Mouse (Mus musculus) CH12.LX (cell line): ENCODE measurements at regions not wholly inside any gene's neighbourhood (a gene's known extent, or its start where the extent isn't known, plus 50 kb on each side); places are given as distances from the start of the nearest gene placed in this dataset.

ENCODE experiments used
- DNase-seq: peaks from one replicate; pipeline ENCODE4 v3.0.0-alpha.2; 2013; ENCODE audit errors: extremely low read depth
- H3K27ac ChIP-seq: 2 replicates; pipeline ENCODE4 v1.5.1; 2012; ENCODE audit warnings: low read depth, mild to moderate bottlenecking, control low read depth, moderate library complexity; ENCODE audit not compliant: insufficient read depth
- H3K27me3 ChIP-seq: replicated peaks from 2 replicates; pipeline ENCODE3; 2012; ENCODE audit warnings: inconsistent platforms
- H3K36me3 ChIP-seq, 2 experiments: replicated peaks in 1 of 2; 2 replicates each; pipeline versions ENCODE3 to v1.6.1; 2012; ENCODE audit warnings: inconsistent platforms in 1 of 2, low read length in 1 of 2, mild to moderate bottlenecking in 1 of 2, mixed read lengths in 1 of 2, moderate library complexity in 1 of 2; ENCODE audit not compliant: control insufficient read depth in 1 of 2, insufficient read depth in 1 of 2
- H3K4me1 ChIP-seq, 2 experiments: 2 replicates each; pipeline ENCODE4 v1.6.1; 2012; ENCODE audit warnings: inconsistent platforms in 1 of 2, moderate library complexity in 1 of 2; ENCODE audit not compliant: insufficient read depth in 2 of 2, control insufficient read depth in 1 of 2
- H3K4me2 ChIP-seq: 2 replicates; pipeline ENCODE4 v1.6.1; 2012; ENCODE audit warnings: low read depth, mild to moderate bottlenecking, control low read depth; ENCODE audit not compliant: poor library complexity, insufficient read depth, severe bottlenecking
- H3K4me3 ChIP-seq, 3 experiments: fragments of 150-350 bp in 1 of 3; sonication (generic) in 1 of 3; replicated peaks in 1 of 3; 2 replicates each; pipeline versions ENCODE3 to v1.5.1; 2011 to 2012; ENCODE audit warnings: low read depth in 2 of 3, low read length in 2 of 3, mild to moderate bottlenecking in 2 of 3, moderate library complexity in 2 of 3, control low read depth in 1 of 3, improper control_type of control experiment in 1 of 3, inconsistent platforms in 1 of 3, mixed read lengths in 1 of 3; ENCODE audit not compliant: poor library complexity in 1 of 3
- H3K79me2 ChIP-seq: replicated peaks from 2 replicates; pipeline ENCODE4 v1.6.1; 2012; ENCODE audit warnings: mild to moderate bottlenecking, moderate library complexity; ENCODE audit not compliant: control insufficient read depth, poor library complexity, insufficient read depth, severe bottlenecking; ENCODE audit errors: extremely low read depth
- H3K9ac ChIP-seq: 2 replicates; pipeline ENCODE4 v1.6.1; 2012; ENCODE audit warnings: low read depth, mild to moderate bottlenecking, control low read depth, moderate library complexity; ENCODE audit not compliant: insufficient read depth
- H3K9me3 ChIP-seq: replicated peaks from 2 replicates; pipeline ENCODE3; 2012; ENCODE audit warnings: low read length, inconsistent platforms, mixed read lengths
- CHD1 ChIP-seq: IDR thresholded peaks from 2 replicates; pipeline ENCODE4 v1.6.1; 2012; ENCODE audit warnings: low read depth, low read length, improper control_type of control experiment, inconsistent platforms
- CHD2 ChIP-seq: IDR thresholded peaks from 2 replicates; pipeline ENCODE4 v1.6.1; 2011; ENCODE audit warnings: low read length, improper control_type of control experiment
- CTCF ChIP-seq, 2 experiments: IDR thresholded peaks in 1 of 2; conservative IDR thresholded peaks in 1 of 2; 2 replicates each; pipeline ENCODE4 v1.5.1; 2011 to 2012; ENCODE audit warnings: low read depth in 2 of 2, low read length in 2 of 2, improper control_type of control experiment in 1 of 2, inconsistent platforms in 1 of 2, mild to moderate bottlenecking in 1 of 2, moderate library complexity in 1 of 2
- E2F4 ChIP-seq: IDR thresholded peaks from 2 replicates; pipeline ENCODE4 v1.6.1; 2011; ENCODE audit warnings: low read depth, low read length, improper control_type of control experiment; ENCODE audit not compliant: insufficient replicate concordance
- ELF1 ChIP-seq: IDR thresholded peaks from 2 replicates; pipeline ENCODE4 v1.6.1; 2014; ENCODE audit warnings: low read depth, mild to moderate bottlenecking, inconsistent platforms, low read length, improper control_type of control experiment
- EP300 ChIP-seq: IDR thresholded peaks from 2 replicates; pipeline ENCODE4 v1.6.1; 2011; ENCODE audit warnings: low read length, improper control_type of control experiment
- ETS1 ChIP-seq: conservative IDR thresholded peaks from 2 replicates; pipeline ENCODE4 v1.6.1; 2012; ENCODE audit warnings: low read depth, mild to moderate bottlenecking, inconsistent platforms, low read length, improper control_type of control experiment, moderate library complexity
- HCFC1 ChIP-seq: IDR thresholded peaks from 2 replicates; pipeline ENCODE4 v1.6.1; 2012; ENCODE audit warnings: low read depth, mild to moderate bottlenecking, inconsistent platforms, low read length, improper control_type of control experiment
- IRF4 ChIP-seq: IDR thresholded peaks from 2 replicates; pipeline ENCODE4 v1.6.1; 2014; ENCODE audit warnings: low read depth, mild to moderate bottlenecking, inconsistent platforms, low read length, improper control_type of control experiment
- JUN ChIP-seq: IDR thresholded peaks from 2 replicates; pipeline ENCODE4 v1.6.1; 2011; ENCODE audit warnings: low read depth, mild to moderate bottlenecking, low read length, improper control_type of control experiment, moderate library complexity; ENCODE audit not compliant: insufficient read depth
- JUND ChIP-seq: conservative IDR thresholded peaks from 2 replicates; pipeline ENCODE4 v1.6.1; 2011; ENCODE audit warnings: low read depth, low read length, improper control_type of control experiment
- MEF2A ChIP-seq: IDR thresholded peaks from 2 replicates; pipeline ENCODE4 v1.6.1; 2014; ENCODE audit warnings: low read depth, mild to moderate bottlenecking, inconsistent platforms, low read length, improper control_type of control experiment, borderline replicate concordance
- MXI1 ChIP-seq: IDR thresholded peaks from 2 replicates; pipeline ENCODE4 v1.6.1; 2011; ENCODE audit warnings: mild to moderate bottlenecking, low read depth, low read length, improper control_type of control experiment
- NRF1 ChIP-seq: IDR thresholded peaks from 2 replicates; pipeline ENCODE4 v1.6.1; 2014; ENCODE audit warnings: low read depth, mild to moderate bottlenecking, inconsistent platforms, low read length, improper control_type of control experiment, moderate library complexity
- PAX5 ChIP-seq: IDR thresholded peaks from 2 replicates; pipeline ENCODE4 v1.6.1; 2012; ENCODE audit warnings: low read length, inconsistent platforms, mixed read lengths
- POLR2AphosphoS2 ChIP-seq: IDR thresholded peaks from 2 replicates; pipeline ENCODE4 v1.6.1; 2011; ENCODE audit warnings: low read depth, low read length, improper control_type of control experiment
- RAD21 ChIP-seq: IDR thresholded peaks from 2 replicates; pipeline ENCODE4 v1.6.1; 2011; ENCODE audit warnings: low read depth, mild to moderate bottlenecking, low read length, improper control_type of control experiment, moderate library complexity
- RCOR1 ChIP-seq: conservative IDR thresholded peaks from 2 replicates; pipeline ENCODE4 v1.6.1; 2012; ENCODE audit warnings: low read depth, mild to moderate bottlenecking, inconsistent platforms, low read length, improper control_type of control experiment
- SIN3A ChIP-seq: IDR thresholded peaks from 2 replicates; pipeline ENCODE4 v1.6.1; 2012; ENCODE audit warnings: low read length, improper control_type of control experiment, inconsistent platforms
- TBP ChIP-seq: conservative IDR thresholded peaks from 2 replicates; pipeline ENCODE4 v1.6.1; 2011; ENCODE audit warnings: low read depth, low read length, improper control_type of control experiment
- TCF12 ChIP-seq: IDR thresholded peaks from 2 replicates; pipeline ENCODE4 v1.6.1; 2014; ENCODE audit warnings: low read depth, mild to moderate bottlenecking, inconsistent platforms, low read length, improper control_type of control experiment
- UBTF ChIP-seq: IDR thresholded peaks from 2 replicates; pipeline ENCODE4 v1.6.1; 2012; ENCODE audit warnings: low read depth, mild to moderate bottlenecking, inconsistent platforms, low read length, improper control_type of control experiment, moderate library complexity
- ZKSCAN1 ChIP-seq: IDR thresholded peaks from 2 replicates; pipeline ENCODE4 v1.6.1; 2012; ENCODE audit warnings: low read depth, inconsistent platforms, low read length, improper control_type of control experiment, borderline replicate concordance
- ZNF384 ChIP-seq: IDR thresholded peaks from 2 replicates; pipeline ENCODE4 v1.6.1; 2012; ENCODE audit warnings: low read depth, low read length, improper control_type of control experiment, inconsistent platforms
- dilution Hi-C: fragments of 300-500 bp; cut with MboI; formaldehyde crosslinking; loops from 2 replicates; pipeline ENCODE4 v1.14.3; 2020; ENCODE audit warnings: low sequenced_read_pairs; ENCODE audit not compliant: extremely low pct_unique_long_range_greater_than_20kb, extremely low pct_ligation_motif_present
- in situ Hi-C: fragments of 300-500 bp; cut with MboI; formaldehyde crosslinking; loops from 3 replicates; pipeline ENCODE4 v1.14.3; 2019; ENCODE audit warnings: low sequenced_read_pairs, low pct_ligation_motif_present, low pct_unique_long_range_greater_than_20kb, mixed read lengths

GRCm38 (mm10) chr8:127847332-127848018, 510.9 kb upstream of the Nrp1 start:
- TF ChIP-seq POLR2AphosphoS2 (no peak), UBTF (no peak), JUN (no peak), ELF1 (no peak), PAX5 (no peak), MXI1 (no peak), RCOR1 (no peak), MEF2A (no peak), RAD21 (no peak), IRF4 (no peak)
- H3K27me3 ChIP-seq = no peaks in the 10 kb centered on the region
- H3K4me2 ChIP-seq = no peak overlapping the region
- in situ Hi-C loops (no loop called here), dilution Hi-C loops (no loop called here)
- H3K36me3 ChIP-seq = no peaks in the 10 kb centered on the region
- H3K79me2 ChIP-seq = no peaks in the 10 kb centered on the region
- no peak overlapping the region for H3K27ac ChIP-seq
- no peaks in the 10 kb centered on the region for H3K9me3 ChIP-seq
- no peak overlapping the region for H3K9ac ChIP-seq
- no peak for DNase-seq
- H3K4me1 ChIP-seq = no peaks in the 10 kb centered on the region
- H3K4me3 ChIP-seq = no peak overlapping the region

- Histone ChIP-seq H3K27me3 (no peaks in the 10 kb centered on the region), H3K4me3 (no peak overlapping the region), H3K36me3 (no peaks in the 10 kb centered on the region), H3K4me2 (no peak overlapping the region)
- no peak for TF ChIP-seq CTCF (conservative IDR thresholded peaks at IDR 0.05 in 1 of 2, IDR thresholded peaks at IDR 0.05 in 1 of 2; ENCODE audit: low read depth in 2 of 2, low read length in 2 of 2)
- TF ChIP-seq, all 38 proteins: peak for 0
- H3K4me1 ChIP-seq = no peaks in the 10 kb centered on the region
- DNase-seq = no peak
- no peak overlapping the region for H3K9ac ChIP-seq
- in situ Hi-C loops = no loop called here
- dilution Hi-C loops = no loop called here
- no peaks in the 10 kb centered on the region for H3K79me2 ChIP-seq
- no peaks in the 10 kb centered on the region for H3K9me3 ChIP-seq
- no peak overlapping the region for H3K27ac ChIP-seq
Measured at GRCm38 (mm10) chr8:127849926-127850325, 508.5 kb upstream of the Nrp1 start.

- Histone ChIP-seq H3K4me1 (peaks cover 2 to 7% of the 10 kb centered on the region in 2 experiments; a peak in 3 of 4 replicates), H3K9me3 (no peaks in the 10 kb centered on the region), H3K79me2 (no peaks in the 10 kb centered on the region), H3K4me2 (no peak overlapping the region), H3K27me3 (no peaks in the 10 kb centered on the region), H3K4me3 (no peak overlapping the region), H3K27ac (no peak overlapping the region), H3K36me3 (no peaks in the 10 kb centered on the region), H3K9ac (no peak overlapping the region)
- dilution Hi-C loops = no loop called here
- DNase-seq = no peak
- in situ Hi-C loops = no loop called here
- TF ChIP-seq EP300 = no peak
- no peak for TF ChIP-seq HCFC1
- no peak for TF ChIP-seq TCF12
- no peak for TF ChIP-seq IRF4
- no peak for TF ChIP-seq ETS1
- no peak for TF ChIP-seq MXI1
- no peak for TF ChIP-seq ZNF384
- TF ChIP-seq RAD21 = no peak
- no peak for TF ChIP-seq ZKSCAN1
- no peak for TF ChIP-seq JUND
- TF ChIP-seq NRF1 = no peak
- no peak for TF ChIP-seq CHD1
- no peak for TF ChIP-seq POLR2AphosphoS2
- no peak for TF ChIP-seq SIN3A
- no peak for TF ChIP-seq ELF1
- TF ChIP-seq E2F4 = no peak
- TF ChIP-seq CTCF (conservative IDR thresholded peaks at IDR 0.05 in 1 of 2, IDR thresholded peaks at IDR 0.05 in 1 of 2; ENCODE audit: low read depth in 2 of 2, low read length in 2 of 2) = no peak
- no peak for TF ChIP-seq CHD2
- no peak for TF ChIP-seq TBP
Measured at GRCm38 (mm10) chr8:127855653-127856300, 502.6 kb upstream of the Nrp1 start.
